Mouse (Mus musculus) limb, embryonic 12.5 days (tissue): ENCODE results near the gene Ptpn21. TPM values are rescaled to one million over a fixed set of nuclear protein-coding genes. Genes with fewer than 3 reads are reported as not detected.

Experiments used
- ATAC-seq: fragments of 200-750 bp; cut with Nextera tagmentation; 2 replicates; pipeline ENCODE4 v1.8.0; 2017; ENCODE audit warnings: low read depth, moderate TSS enrichment; ENCODE audit not compliant: insufficient number of reproducible peaks, insufficient read depth, low FRiP score, low TSS enrichment
- H3K27ac ChIP-seq: fragments of 300-500 bp; sonication (generic); 2 replicates; pipeline ENCODE4 v1.5.1; 2016; ENCODE audit warnings: mild to moderate bottlenecking, moderate library complexity
- H3K27me3 ChIP-seq: fragments of 300-500 bp; sonication (generic); 2 replicates; pipeline ENCODE4 v1.6.1; 2016; ENCODE audit warnings: mild to moderate bottlenecking, moderate library complexity
- H3K36me3 ChIP-seq: fragments of 300-500 bp; sonication (generic); 2 replicates; pipeline ENCODE4 v1.6.1; 2016; ENCODE audit warnings: mild to moderate bottlenecking, moderate library complexity
- H3K4me1 ChIP-seq: fragments of 300-500 bp; sonication (generic); replicated peaks from 2 replicates; pipeline ENCODE4 v1.6.1; 2016
- H3K4me2 ChIP-seq: fragments of 300-500 bp; sonication (generic); 2 replicates; pipeline ENCODE4 v1.6.1; 2016; ENCODE audit warnings: mild to moderate bottlenecking, moderate library complexity
- H3K4me3 ChIP-seq: fragments of 300-500 bp; sonication (generic); replicated peaks from 2 replicates; pipeline ENCODE4 v1.5.1; 2016; ENCODE audit warnings: mild to moderate bottlenecking
- H3K9ac ChIP-seq: fragments of 300-500 bp; sonication (generic); replicated peaks from 2 replicates; pipeline ENCODE4 v1.6.1; 2016; ENCODE audit warnings: mild to moderate bottlenecking, moderate library complexity
- H3K9me3 ChIP-seq: fragments of 300-500 bp; sonication (generic); 2 replicates; pipeline ENCODE4 v1.6.1; 2016; ENCODE audit warnings: mild to moderate bottlenecking, moderate library complexity
- WGBS: fragments of 180-500 bp; shearing (Covaris S2); methylation state at CpG from one replicate; pipeline ENCODE4 v1.1.7; 2016; 5-methylcytosine and 5-hydroxymethylcytosine counted together
- polyA plus RNA-seq: library from polyadenylated mRNA; unstranded; fragments of >200 nt; fragmentation: Nextera tagmentation; extraction: Ambion mirVana; gene quantifications from 2 replicates; pipeline ENCODE4 v1.2.1, GENCODE M21; 2016

The Ptpn21 gene
- polyA plus RNA-seq, 1 experiment from 2014 or later, result 7.2 TPM

DNA sequence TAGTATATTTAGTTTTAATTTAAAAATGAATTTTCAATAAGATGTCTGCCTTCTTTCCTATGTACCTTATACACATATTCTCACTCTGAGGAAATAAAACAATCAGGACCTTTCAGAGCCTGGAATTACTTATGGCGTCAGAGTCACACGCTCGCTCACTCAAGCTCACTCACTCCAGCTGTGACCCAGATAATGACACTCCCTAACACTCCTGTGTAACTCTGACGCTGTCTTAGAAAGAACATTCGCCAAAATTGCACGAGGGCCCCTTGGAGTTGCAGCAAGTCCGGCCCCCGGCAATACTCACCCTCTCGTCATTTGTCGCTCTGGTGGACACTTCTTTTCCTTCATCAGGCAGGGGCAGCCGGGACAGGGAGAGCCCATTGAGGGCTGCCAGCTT, 54.0 kb downstream of the Ptpn21 start:
- Histone ChIP-seq H3K27me3 (no peaks in the 10 kb centered on the region), H3K4me3 (no peak overlapping the region), H3K27ac (no peak overlapping the region), H3K9me3 (no peaks in the 10 kb centered on the region), H3K4me2 (no peak overlapping the region), H3K36me3 (peaks cover 66% of the 10 kb centered on the region), H3K9ac (no peak overlapping the region), H3K4me1 (no peaks in the 10 kb centered on the region)
- ATAC-seq, result no peak
- 76% methylated on average over 11 of the region's 11 CpGs for WGBS

DNA sequence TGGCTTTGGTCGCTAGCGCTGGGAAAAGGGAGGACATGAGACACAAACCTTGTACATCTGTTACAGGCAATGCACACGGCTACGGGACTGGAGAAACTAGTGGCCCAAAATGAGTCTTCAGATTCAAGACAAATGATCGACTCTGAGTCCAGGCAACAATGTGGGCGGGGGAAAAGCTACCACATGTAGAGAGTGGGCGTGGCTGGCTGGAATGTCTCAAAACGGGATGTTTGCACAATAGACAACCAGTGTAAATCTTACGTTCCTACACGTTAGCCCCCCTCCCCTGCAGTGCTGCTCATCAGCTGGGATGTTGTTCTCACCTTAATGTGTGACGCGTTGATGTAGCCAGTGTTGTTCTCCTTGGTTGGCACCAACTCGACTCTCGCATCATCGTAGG, 55.0 kb downstream of the Ptpn21 start:
- ATAC-seq, result no peak
- Histone ChIP-seq H3K4me1 (no peaks in the 10 kb centered on the region), H3K4me2 (no peak overlapping the region), H3K4me3 (no peak overlapping the region), H3K9ac (no peak overlapping the region), H3K9me3 (no peaks in the 10 kb centered on the region), H3K36me3 (peaks cover 62% of the 10 kb centered on the region), H3K27me3 (no peaks in the 10 kb centered on the region), H3K27ac (no peak overlapping the region)
- 87% methylated on average over 15 of the region's 15 CpGs for WGBS

DNA sequence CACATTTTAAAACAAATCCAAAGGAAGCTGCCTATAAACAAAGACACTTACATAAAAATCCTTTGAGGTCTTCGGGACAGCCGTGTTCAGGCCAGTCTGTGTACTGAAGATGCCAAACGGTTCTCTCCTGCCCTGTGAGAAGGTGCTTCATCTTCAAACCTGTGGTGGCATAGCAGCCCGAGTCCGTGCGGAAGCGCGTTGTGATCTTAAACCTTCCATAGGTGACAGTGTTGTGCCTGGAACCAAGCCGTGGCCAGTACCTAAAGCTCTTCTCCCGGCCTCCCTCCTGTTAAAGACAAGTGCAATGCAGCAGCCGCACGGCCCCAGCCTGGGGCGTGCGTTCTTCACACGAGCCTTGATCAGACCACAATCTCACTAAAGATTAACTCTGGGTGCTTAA, 57.3 kb downstream of the Ptpn21 start:
- no peak overlapping the region for H3K27ac ChIP-seq
- no peak overlapping the region for H3K9ac ChIP-seq
- no peaks in the 10 kb centered on the region for H3K9me3 ChIP-seq
- no peak for ATAC-seq
- WGBS, result 89% methylated on average over 15 of the region's 15 CpGs
- no peaks in the 10 kb centered on the region for H3K27me3 ChIP-seq
- H3K4me3 ChIP-seq, result no peak overlapping the region
- no peak overlapping the region for H3K4me2 ChIP-seq
- peaks cover 55% of the 10 kb centered on the region for H3K36me3 ChIP-seq
- H3K4me1 ChIP-seq, result no peaks in the 10 kb centered on the region

DNA sequence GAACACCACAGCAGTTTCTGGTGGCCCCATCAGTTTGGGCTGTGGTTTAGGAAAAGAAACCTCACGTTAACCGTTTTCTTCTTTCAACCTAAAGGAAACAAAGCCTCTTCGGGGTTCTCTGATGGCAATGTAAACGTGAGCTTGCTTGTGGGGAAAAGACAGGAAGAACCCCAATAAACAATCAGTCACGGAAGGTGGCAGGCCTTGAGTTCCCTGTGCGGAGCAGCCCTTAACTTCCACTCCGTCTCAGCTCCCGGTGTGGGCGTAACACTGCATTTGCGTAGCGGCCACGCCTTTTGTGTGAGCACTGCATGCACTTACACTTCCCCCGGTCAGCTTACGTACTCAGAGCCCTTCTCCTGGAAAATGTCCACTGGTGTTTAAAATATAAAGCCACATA, 59.9 kb downstream of the Ptpn21 start:
- Histone ChIP-seq H3K4me2 (no peak overlapping the region), H3K36me3 (peaks cover 48% of the 10 kb centered on the region)
- WGBS, result 51% methylated on average over 14 of the region's 14 CpGs

DNA sequence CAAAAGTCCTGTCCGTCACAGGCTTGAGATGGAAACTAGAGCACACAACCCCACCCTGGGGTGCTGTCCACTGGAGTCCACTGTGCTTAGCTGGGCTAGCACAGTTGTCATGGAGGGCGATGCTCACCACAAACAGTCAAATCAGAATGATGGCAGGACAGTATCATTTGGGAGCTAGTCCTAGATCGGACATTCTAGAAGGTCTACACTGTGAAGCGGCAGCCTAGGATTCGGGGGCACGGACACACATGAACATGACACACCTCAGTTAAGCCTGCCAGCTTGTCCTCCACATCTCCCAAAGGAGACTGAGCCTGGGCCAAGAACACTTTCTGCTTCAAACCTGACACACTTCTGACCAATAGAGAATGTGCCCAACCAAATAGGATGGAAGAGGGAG, 60.3 kb downstream of the Ptpn21 start:
- no peak overlapping the region for H3K27ac ChIP-seq
- no peaks in the 10 kb centered on the region for H3K27me3 ChIP-seq
- peaks cover 44% of the 10 kb centered on the region for H3K36me3 ChIP-seq
- H3K4me1 ChIP-seq, result no peaks in the 10 kb centered on the region
- no peak overlapping the region for H3K9ac ChIP-seq
- no peaks in the 10 kb centered on the region for H3K9me3 ChIP-seq
- ATAC-seq, result no peak
- no peak overlapping the region for H3K4me3 ChIP-seq
- WGBS, result 93% methylated on average over 6 of the region's 6 CpGs
- H3K4me2 ChIP-seq, result no peak overlapping the region

More for the DNA sequence above, 59.9 kb downstream of the Ptpn21 start:
- H3K9me3 ChIP-seq, result no peaks in the 10 kb centered on the region
- no peak overlapping the region for H3K4me3 ChIP-seq
- H3K27me3 ChIP-seq, result no peaks in the 10 kb centered on the region
- no peaks in the 10 kb centered on the region for H3K4me1 ChIP-seq
- ATAC-seq, result no peak
- no peak overlapping the region for H3K9ac ChIP-seq
- no peak overlapping the region for H3K27ac ChIP-seq

DNA sequence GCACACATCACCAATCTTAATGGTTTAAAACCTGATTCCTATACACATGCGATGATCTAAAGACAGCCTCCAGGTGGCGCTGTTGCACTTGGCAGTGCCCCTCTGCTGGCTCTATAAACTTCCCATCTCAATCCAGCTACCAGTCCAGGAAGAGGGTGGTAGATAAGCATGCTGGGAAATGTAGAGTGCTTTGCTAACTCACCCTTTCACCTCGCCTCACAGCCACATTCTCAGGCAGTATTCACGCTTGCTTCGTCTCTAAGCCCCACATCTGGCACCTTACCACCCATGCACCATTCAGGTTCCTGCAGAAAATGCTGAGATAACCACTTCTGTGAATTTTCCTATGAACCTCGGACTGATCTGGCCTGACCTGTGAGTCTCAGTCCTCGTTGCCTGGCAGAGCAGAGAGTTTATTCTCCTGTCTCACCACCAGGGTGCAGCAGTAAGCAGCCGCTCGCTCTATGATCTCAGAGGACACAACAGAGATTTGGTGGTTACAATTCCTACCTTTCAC, 62.5 kb downstream of the Ptpn21 start:
- no peak overlapping the region for H3K27ac ChIP-seq
- H3K4me2 ChIP-seq, result peak overlapping the region; percentile 45
- H3K27me3 ChIP-seq, result no peaks in the 10 kb centered on the region
- 9% methylated on average over 9 of the region's 9 CpGs for WGBS
- no peaks in the 10 kb centered on the region for H3K4me1 ChIP-seq
- peak overlapping the region; percentile 24 for H3K4me3 ChIP-seq
- no peak overlapping the region for H3K9ac ChIP-seq
- ATAC-seq, result peak; percentile 75
- H3K36me3 ChIP-seq, result peaks cover 29% of the 10 kb centered on the region
- H3K9me3 ChIP-seq, result no peaks in the 10 kb centered on the region

DNA sequence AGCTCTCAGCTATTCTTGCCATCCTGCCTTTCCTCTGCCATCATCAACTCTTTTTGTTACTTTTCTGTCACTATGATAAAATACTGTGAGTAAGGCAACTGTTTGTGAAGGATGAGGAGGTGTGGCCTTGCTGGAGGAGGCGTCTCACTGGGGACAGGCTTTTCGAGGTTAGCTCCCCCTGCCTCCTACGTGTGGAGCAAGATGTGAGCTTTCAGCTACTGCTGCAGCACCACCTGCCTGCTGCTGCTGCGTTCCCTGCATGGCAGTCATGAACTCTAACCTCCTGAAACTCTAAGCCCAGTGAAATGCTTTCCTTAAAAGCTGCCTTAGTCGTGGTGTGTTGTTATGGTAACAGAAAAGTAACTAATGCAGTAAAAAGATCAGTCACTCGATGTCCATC, 63.3 kb downstream of the Ptpn21 start:
- peaks cover 28% of the 10 kb centered on the region for H3K36me3 ChIP-seq
- no peak overlapping the region for H3K27ac ChIP-seq
- no peak overlapping the region for H3K4me3 ChIP-seq
- no peak for ATAC-seq
- H3K4me1 ChIP-seq, result no peaks in the 10 kb centered on the region
- 64% methylated on average over 6 of the region's 6 CpGs for WGBS
- no peaks in the 10 kb centered on the region for H3K27me3 ChIP-seq
- no peak overlapping the region for H3K9ac ChIP-seq
- no peak overlapping the region for H3K4me2 ChIP-seq
- H3K9me3 ChIP-seq, result no peaks in the 10 kb centered on the region

DNA sequence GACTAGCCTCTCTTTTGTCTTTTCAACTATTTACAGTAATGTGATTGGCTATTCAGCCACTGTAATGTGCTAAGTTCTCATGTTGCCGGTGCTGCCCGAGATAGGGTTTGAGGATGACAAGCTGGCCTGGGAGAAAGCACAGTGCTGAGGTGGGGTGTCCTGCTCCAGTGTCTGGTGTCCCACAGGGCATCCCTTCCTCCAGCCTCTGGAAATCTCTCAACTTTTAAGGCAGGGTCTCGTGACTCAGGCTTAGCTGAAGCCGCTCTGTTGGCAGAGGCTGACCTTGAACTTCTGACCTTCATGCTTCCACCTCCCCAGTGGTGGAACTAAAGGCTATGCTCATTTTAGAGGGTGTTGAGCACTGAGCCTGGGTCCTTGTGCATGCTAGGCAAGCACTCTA, 66.8 kb downstream of the Ptpn21 start:
- Histone ChIP-seq H3K27me3 (no peaks in the 10 kb centered on the region), H3K4me1 (no peaks in the 10 kb centered on the region), H3K4me3 (no peak overlapping the region), H3K9ac (no peak overlapping the region), H3K4me2 (no peak overlapping the region), H3K9me3 (no peaks in the 10 kb centered on the region), H3K27ac (no peak overlapping the region), H3K36me3 (peaks cover 14% of the 10 kb centered on the region)
- ATAC-seq, result no peak
- WGBS, result 88% methylated on average over 4 of the region's 4 CpGs

DNA sequence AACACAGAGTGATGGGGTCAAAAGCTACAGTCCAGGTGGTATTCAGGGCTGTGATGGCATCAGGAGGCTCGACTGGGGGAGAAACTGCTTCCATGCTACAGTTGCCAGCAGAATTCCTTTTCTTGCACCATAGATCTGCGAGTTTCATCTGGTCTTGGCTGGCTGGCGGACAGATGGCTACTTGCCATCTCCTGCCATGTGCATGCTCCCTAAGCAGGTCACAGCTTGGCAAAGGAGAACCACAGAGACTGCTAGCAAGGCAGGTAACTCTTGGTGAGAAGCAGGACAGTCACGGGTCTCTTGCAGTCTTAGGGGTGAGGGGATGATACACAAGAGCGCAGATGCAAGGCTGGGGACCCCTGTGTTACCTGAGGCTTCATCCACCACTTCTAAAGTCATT, 67.3 kb downstream of the Ptpn21 start:
- no peaks in the 10 kb centered on the region for H3K27me3 ChIP-seq
- no peak overlapping the region for H3K27ac ChIP-seq
- H3K4me3 ChIP-seq, result no peak overlapping the region
- no peak overlapping the region for H3K9ac ChIP-seq
- H3K4me1 ChIP-seq, result no peaks in the 10 kb centered on the region
- no peak for ATAC-seq
- WGBS, result 90% methylated on average over 5 of the region's 5 CpGs
- no peak overlapping the region for H3K4me2 ChIP-seq
- no peaks in the 10 kb centered on the region for H3K9me3 ChIP-seq
- peaks cover 14% of the 10 kb centered on the region for H3K36me3 ChIP-seq

DNA sequence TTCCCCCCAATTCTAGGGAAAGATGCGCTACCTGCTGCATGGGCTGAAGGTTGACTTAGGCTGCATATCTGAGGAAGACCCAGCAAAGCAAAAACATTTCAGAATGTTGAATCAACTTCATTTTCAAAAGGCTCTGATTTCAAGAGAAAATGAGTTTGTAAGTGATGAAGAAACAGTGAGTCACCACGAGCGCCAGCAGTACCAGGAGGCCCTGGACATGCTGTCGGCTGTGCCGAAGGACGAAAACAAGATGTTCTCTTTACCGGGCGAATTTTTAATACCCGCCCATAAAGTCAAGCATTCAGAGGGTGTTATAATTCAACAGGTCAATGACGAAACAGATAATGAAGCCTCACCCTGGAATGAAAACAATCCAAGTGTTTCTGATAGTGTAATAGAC, 68.1 kb downstream of the Ptpn21 start:
- Histone ChIP-seq H3K4me2 (no peak overlapping the region), H3K4me3 (no peak overlapping the region), H3K4me1 (no peaks in the 10 kb centered on the region), H3K36me3 (peaks cover 14% of the 10 kb centered on the region), H3K9ac (no peak overlapping the region), H3K27me3 (no peaks in the 10 kb centered on the region), H3K27ac (no peak overlapping the region), H3K9me3 (no peaks in the 10 kb centered on the region)
- WGBS, result 88% methylated on average over 10 of the region's 10 CpGs
- ATAC-seq, result no peak

DNA sequence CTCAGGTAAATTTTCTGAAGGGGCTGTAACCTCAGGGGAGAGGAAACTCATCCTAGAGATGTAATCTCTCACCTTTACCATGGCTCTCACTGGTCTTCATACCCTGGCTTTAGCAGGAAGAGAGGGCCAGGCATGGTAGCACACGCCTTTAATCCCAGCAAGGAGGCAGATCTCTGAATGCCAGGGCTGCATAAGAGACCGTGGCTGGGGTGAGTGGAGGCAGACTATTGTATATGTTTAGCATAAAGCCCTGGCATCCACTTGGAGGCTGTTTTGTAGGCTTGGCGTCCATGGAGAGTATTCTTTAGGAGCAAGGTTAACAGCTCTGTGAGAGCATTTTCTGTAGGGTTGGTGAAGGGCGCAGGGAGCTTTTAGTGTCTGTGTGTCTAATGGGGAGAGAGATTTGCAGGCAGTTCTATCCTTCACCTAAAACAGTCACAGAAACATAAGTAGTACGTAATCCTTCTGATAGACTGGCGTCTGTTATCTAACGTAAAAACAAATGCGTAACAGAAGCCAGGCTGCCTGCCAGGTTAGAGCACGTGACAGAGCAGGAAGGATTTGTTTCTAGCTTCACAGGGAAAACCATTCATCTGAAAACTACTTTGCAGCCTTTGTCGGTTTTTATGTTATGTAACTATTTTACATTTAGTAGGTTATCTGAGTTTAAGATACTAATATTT, 68.9 kb downstream of the Ptpn21 start:
- Histone ChIP-seq H3K36me3 (peaks cover 15% of the 10 kb centered on the region), H3K4me3 (no peak overlapping the region), H3K9ac (no peak overlapping the region), H3K9me3 (no peaks in the 10 kb centered on the region), H3K27me3 (no peaks in the 10 kb centered on the region), H3K4me2 (no peak overlapping the region), H3K4me1 (no peaks in the 10 kb centered on the region), H3K27ac (no peak overlapping the region)
- ATAC-seq, result no peak
- WGBS, result 61% methylated on average over 10 of the region's 10 CpGs

DNA sequence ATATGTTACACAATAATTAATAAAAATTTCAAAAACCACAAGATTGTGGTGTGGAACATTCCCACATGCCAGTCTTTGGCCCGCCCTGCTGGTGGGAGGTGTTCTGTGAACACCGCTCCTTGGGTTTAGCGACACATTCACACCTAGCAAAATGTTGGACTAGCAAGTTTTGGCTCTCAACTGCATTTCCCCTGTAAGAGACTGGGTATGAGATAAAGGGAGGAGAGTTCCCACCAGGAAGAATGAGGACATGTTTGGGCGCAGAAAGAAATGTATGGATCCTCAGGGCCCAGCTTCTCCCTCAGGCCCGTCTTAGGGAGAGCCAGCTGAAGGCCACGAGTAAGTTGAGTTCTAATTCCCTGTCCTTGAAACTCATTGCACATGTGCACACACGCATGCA, 74.6 kb downstream of the Ptpn21 start:
- Histone ChIP-seq H3K9ac (no peak overlapping the region), H3K4me2 (no peak overlapping the region), H3K4me1 (no peaks in the 10 kb centered on the region), H3K9me3 (no peaks in the 10 kb centered on the region), H3K36me3 (peaks cover 24% of the 10 kb centered on the region), H3K4me3 (no peak overlapping the region), H3K27me3 (no peaks in the 10 kb centered on the region), H3K27ac (no peak overlapping the region)
- no peak for ATAC-seq
- WGBS, result 90% methylated on average over 7 of the region's 7 CpGs
